Mouse (Mus musculus) left cerebral cortex, adult 18-20 months (tissue): Measurements from ENCODE around the gene Tppp2. TPM values are rescaled to one million over a fixed set of nuclear protein-coding genes. Genes with fewer than 3 reads are reported as not detected.

Experiments
- DNase-seq, 2 experiments: peaks; one replicate each; pipeline ENCODE4 v3.0.0; 2021 to 2022; ENCODE audit warnings: low spot score in 2 of 2, mixed read lengths in 1 of 2
- total RNA-seq, 2 experiments: library from RNA; stranded (reverse); gene quantifications; 2 replicates each; pipeline ENCODE4 v1.2.3; 2021

Tppp2 gene
- total RNA-seq, 2 experiments from 2014 or later = not detected

DNA sequence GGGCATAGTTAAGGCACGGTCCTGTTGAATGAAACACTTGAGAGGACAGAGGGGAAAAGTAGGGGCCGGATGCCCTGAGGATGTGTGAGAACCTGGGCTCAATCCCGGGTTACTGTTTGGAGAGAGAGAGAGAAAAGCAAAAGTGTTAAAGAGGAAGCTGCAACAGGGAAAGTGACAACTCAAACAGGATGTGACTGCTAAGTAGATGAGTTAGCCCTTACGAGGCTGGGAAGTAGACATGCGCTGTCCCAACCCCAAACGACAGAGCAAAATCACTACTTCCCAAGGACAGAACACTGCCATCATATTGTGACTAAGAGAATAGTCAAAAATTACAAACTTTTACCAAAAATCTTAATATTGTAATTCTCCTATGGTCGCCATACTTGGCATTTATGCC lies 24.0 kb downstream of the Tppp2 start:
- DNase-seq = no peak

DNA sequence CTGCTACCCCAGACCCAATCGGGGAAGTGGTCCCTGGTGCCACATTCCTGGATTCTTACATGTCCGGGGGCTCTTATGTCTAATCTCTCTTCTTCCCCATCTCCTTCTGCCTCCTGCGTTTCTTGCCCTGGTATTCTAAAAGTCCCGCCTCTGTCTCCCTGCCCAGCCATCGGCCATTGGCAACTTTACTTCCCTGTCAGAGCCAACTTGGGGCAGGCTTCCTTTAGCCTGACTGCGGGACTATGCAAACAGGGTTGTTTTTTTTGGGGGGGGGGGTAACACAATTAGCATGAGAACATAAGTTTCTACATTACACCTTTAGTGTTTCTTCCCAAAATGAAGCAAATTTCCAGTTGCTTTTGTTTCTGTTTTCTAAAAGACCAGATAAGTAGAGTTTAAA lies 25.1 kb downstream of the Tppp2 start:
- DNase-seq = no peak

DNA sequence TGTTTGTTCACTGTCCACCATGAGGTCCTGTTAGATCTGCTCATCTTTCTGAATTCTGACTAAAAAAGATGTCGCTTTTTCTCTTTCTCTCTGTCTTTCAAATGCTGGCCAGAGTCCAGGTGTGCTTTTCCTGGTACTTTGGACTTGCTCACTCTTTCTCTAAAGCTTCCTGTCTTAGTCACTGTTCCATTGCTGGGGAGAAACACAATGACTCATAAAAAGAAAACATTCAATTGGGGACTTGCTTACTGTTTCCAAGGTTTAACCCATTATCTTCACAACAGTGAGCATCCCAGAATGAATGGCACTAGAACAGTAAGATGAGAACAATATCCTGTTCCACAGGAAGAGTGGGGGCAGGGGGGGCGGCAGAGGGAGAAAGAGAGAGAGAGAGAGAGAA lies 42.1 kb downstream of the Tppp2 start:
- no peak for DNase-seq

DNA sequence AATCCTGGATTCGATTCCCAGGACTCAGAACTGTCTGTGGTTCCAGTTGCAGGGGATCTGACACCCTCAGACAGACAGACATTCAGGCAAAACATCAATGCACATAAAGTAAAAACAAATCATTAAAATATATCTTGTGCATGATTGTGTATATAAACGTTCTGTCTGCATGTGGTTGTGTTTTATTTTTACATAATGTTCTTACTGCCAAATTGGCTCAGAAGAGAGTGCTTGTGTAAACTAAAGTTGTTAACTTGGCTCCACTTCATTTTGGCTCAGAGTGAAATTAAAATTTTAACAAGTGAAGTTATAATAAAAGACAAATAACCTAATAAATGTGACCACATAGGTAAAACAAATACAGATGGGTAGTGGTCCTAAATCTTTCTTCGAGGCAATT lies 49.2 kb downstream of the Tppp2 start:
- DNase-seq = no peak

Other genes starting within 250 kb of the Tppp2 start
- not detected for gene Gm17079, start 223.0 kb upstream of the Tppp2 start, total RNA-seq
- not detected for gene Gm5800, start 201.2 kb upstream of the Tppp2 start, total RNA-seq
- not detected for gene Ang4, start 144.8 kb upstream of the Tppp2 start, total RNA-seq
- not detected for gene AY358078, start 118.4 kb upstream of the Tppp2 start, total RNA-seq
- not detected for gene Ear6, start 64.7 kb upstream of the Tppp2 start, total RNA-seq
- 10 to 100 TPM; 27.3 to 31.7 TPM for gene Mettl17, start 33.6 kb upstream of the Tppp2 start, total RNA-seq
- 1 to 10 TPM; 6.8 to 7.0 TPM for gene Slc39a2, start 25.5 kb upstream of the Tppp2 start, total RNA-seq
- gene Ndrg2, start 4.3 kb upstream of the Tppp2 start, total RNA-seq = 100 to 1,000 TPM; 745 to 825 TPM
- gene Rnase13, start 4.3 kb downstream of the Tppp2 start, total RNA-seq = not detected
- 10 to 100 TPM; 23.4 to 28.6 TPM for gene Arhgef40, start 66.3 kb downstream of the Tppp2 start, total RNA-seq
- gene Tmem253, start 97.2 kb downstream of the Tppp2 start, total RNA-seq = under 1 TPM; 0.28 to 0.56 TPM
- gene Zfp219, start 102.3 kb downstream of the Tppp2 start, total RNA-seq = 10 to 100 TPM; 40.6 to 41.3 TPM
- not detected for gene Olfr221, start 124.0 kb downstream of the Tppp2 start, total RNA-seq
- 100 to 1,000 TPM; 238 to 239 TPM for gene Hnrnpc, start 185.6 kb downstream of the Tppp2 start, total RNA-seq
- gene Rpgrip1, start 192.3 kb downstream of the Tppp2 start, total RNA-seq = 1 to 10 TPM; 1.7 to 1.8 TPM